Mouse (Mus musculus): ENCODE measurements around the gene Ddr1. TPM values are rescaled to one million over a fixed set of nuclear protein-coding genes. Genes with fewer than 3 reads are reported as not detected.

Gene Ddr1
- total RNA-seq, 1 experiment from 2014 or later, result 54.6 TPM

GRCm38 (mm10) chr17:35692368-35692767 lies 12.1 kb downstream of the Ddr1 start:
- no peak for DNase-seq

GRCm38 (mm10) chr17:35691811-35692210 lies 12.6 kb downstream of the Ddr1 start:
- no peak for DNase-seq

GRCm38 (mm10) chr17:35689936-35690645 lies 14.3 kb downstream of the Ddr1 start:
- DNase-seq, result no peak

- no peak for DNase-seq
These were observed 15.9 kb downstream of the Ddr1 start for GRCm38 (mm10) chr17:35688347-35689175.

GRCm38 (mm10) chr17:35685061-35685460 lies 19.4 kb downstream of the Ddr1 start:
- no peak for DNase-seq

- DNase-seq, result no peak
These were observed 22.4 kb downstream of the Ddr1 start for GRCm38 (mm10) chr17:35681986-35682385.

- no peak for DNase-seq
These were observed 23.8 kb downstream of the Ddr1 start for GRCm38 (mm10) chr17:35680591-35680990.

GRCm38 (mm10) chr17:35673416-35674035 lies 30.9 kb downstream of the Ddr1 start, which contains the start of gene Gtf2h4:
Gene Gtf2h4, minus strand, starts transcription at chr17:35673739.
- peak; percentile 71 for DNase-seq

GRCm38 (mm10) chr17:35672527-35672926 lies 31.9 kb downstream of the Ddr1 start:
- DNase-seq, result no peak

- DNase-seq, result no peak
These were observed 32.6 kb downstream of the Ddr1 start for GRCm38 (mm10) chr17:35671846-35672245.

GRCm38 (mm10) chr17:35669731-35670130 lies 34.7 kb downstream of the Ddr1 start:
- no peak for DNase-seq

- peak; percentile 96 for DNase-seq
These were observed 36.9 kb downstream of the Ddr1 start, which contains the start of gene Vars2 for GRCm38 (mm10) chr17:35667334-35668065. Gene Vars2, minus strand, starts transcription at chr17:35667592.

GRCm38 (mm10) chr17:35666851-35667256 lies 37.6 kb downstream of the Ddr1 start:
- DNase-seq, result peak; percentile 20

- no peak for DNase-seq
These were observed 38.4 kb downstream of the Ddr1 start for GRCm38 (mm10) chr17:35665957-35666515.

- no peak for DNase-seq
These were observed 51.3 kb downstream of the Ddr1 start for GRCm38 (mm10) chr17:35653086-35653485.

GRCm38 (mm10) chr17:35649429-35649828 lies 55.0 kb downstream of the Ddr1 start:
- no peak for DNase-seq

- no peak for DNase-seq
These were observed 60.7 kb downstream of the Ddr1 start, which contains the start of gene Mucl3 for GRCm38 (mm10) chr17:35643609-35644236. Gene Mucl3, minus strand, starts transcription at chr17:35643695.

- no peak for DNase-seq
These were observed 65.1 kb downstream of the Ddr1 start for GRCm38 (mm10) chr17:35639352-35639751.

GRCm38 (mm10) chr17:35638475-35639190 lies 65.8 kb downstream of the Ddr1 start:
- DNase-seq, result peak; percentile 25

GRCm38 (mm10) chr17:35636363-35636762 lies 68.1 kb downstream of the Ddr1 start:
- DNase-seq, result peak; percentile 18
